Mouse (Mus musculus) liver, embryonic 15.5 days (tissue): ENCODE data around the gene Msx3. TPM values are rescaled to one million over a fixed set of nuclear protein-coding genes. Genes with fewer than 3 reads are reported as not detected.

Experiments used
- ATAC-seq: fragments of 200-750 bp; cut with Nextera tagmentation; 2 replicates; pipeline ENCODE4 v1.8.0; 2017; ENCODE audit warnings: moderate number of reproducible peaks, mild to moderate bottlenecking, moderate library complexity; ENCODE audit not compliant: insufficient read depth
- H3K27ac ChIP-seq: fragments of 300-500 bp; sonication (generic); replicated peaks from 2 replicates; pipeline ENCODE4 v1.5.1; 2015; ENCODE audit warnings: mild to moderate bottlenecking, inconsistent platforms
- H3K27me3 ChIP-seq: fragments of 300-500 bp; sonication (generic); 2 replicates; pipeline ENCODE4 v1.6.1; 2015; ENCODE audit warnings: mild to moderate bottlenecking, inconsistent platforms
- H3K36me3 ChIP-seq: fragments of 300-500 bp; sonication (generic); replicated peaks from 2 replicates; pipeline ENCODE4 v1.6.1; 2015; ENCODE audit warnings: moderate library complexity, mild to moderate bottlenecking, inconsistent platforms
- H3K4me1 ChIP-seq: fragments of 300-500 bp; sonication (generic); replicated peaks from 2 replicates; pipeline ENCODE4 v1.6.1; 2015; ENCODE audit warnings: inconsistent platforms
- H3K4me2 ChIP-seq: fragments of 300-500 bp; sonication (generic); 2 replicates; pipeline ENCODE4 v1.6.1; 2015; ENCODE audit warnings: moderate library complexity, mild to moderate bottlenecking, inconsistent platforms
- H3K4me3 ChIP-seq: fragments of 300-500 bp; sonication (generic); replicated peaks from 2 replicates; pipeline ENCODE4 v1.5.1; 2015; ENCODE audit warnings: mild to moderate bottlenecking, inconsistent platforms
- H3K9ac ChIP-seq: fragments of 300-500 bp; sonication (generic); 2 replicates; pipeline ENCODE4 v1.6.1; 2015; ENCODE audit warnings: moderate library complexity, mild to moderate bottlenecking, inconsistent platforms
- H3K9me3 ChIP-seq: fragments of 300-500 bp; sonication (generic); replicated peaks from 2 replicates; pipeline ENCODE4 v1.6.1; 2016; ENCODE audit warnings: inconsistent platforms
- WGBS: fragments of 180-500 bp; shearing (Covaris S2); methylation state at CpG from one replicate; pipeline ENCODE4 v1.1.7; 2015; ENCODE audit warnings: mixed read lengths; ENCODE audit not compliant: insufficient replicate concordance; 5-methylcytosine and 5-hydroxymethylcytosine counted together
- polyA plus RNA-seq: library from polyadenylated mRNA; unstranded; fragments of >200 nt; fragmentation: Nextera tagmentation; extraction: Ambion mirVana; gene quantifications from 2 replicates; pipeline ENCODE4 v1.2.1, GENCODE M21; 2015

Msx3 gene
- polyA plus RNA-seq, 1 experiment from 2014 or later, result not detected

GRCm38 (mm10) chr7:140032366-140032765 lies 16.5 kb downstream of the Msx3 start:
- Histone ChIP-seq H3K27ac (no peak overlapping the region), H3K36me3 (peaks cover 63% of the 10 kb centered on the region)
- WGBS, result 88% methylated on average over 10 of the region's 10 CpGs

GRCm38 (mm10) chr7:140031771-140032170 lies 17.1 kb downstream of the Msx3 start:
- 90% methylated on average over 12 of the region's 12 CpGs for WGBS

More at GRCm38 (mm10) chr7:140032366-140032765, 16.5 kb downstream of the Msx3 start:
- Histone ChIP-seq H3K9me3 (no peaks in the 10 kb centered on the region), H3K9ac (no peak overlapping the region), H3K4me1 (peaks cover 25% of the 10 kb centered on the region), H3K27me3 (no peaks in the 10 kb centered on the region), H3K4me3 (no peak overlapping the region), H3K4me2 (no peak overlapping the region)
- no peak for ATAC-seq

GRCm38 (mm10) chr7:140011336-140011735 lies 37.6 kb downstream of the Msx3 start:
- WGBS, result 89% methylated on average over 17 of the region's 17 CpGs
- H3K4me1 ChIP-seq, result no peaks in the 10 kb centered on the region
- peaks cover 24% of the 10 kb centered on the region for H3K36me3 ChIP-seq
- no peak overlapping the region for H3K4me2 ChIP-seq
- ATAC-seq, result no peak
- H3K9me3 ChIP-seq, result no peaks in the 10 kb centered on the region
- H3K9ac ChIP-seq, result no peak overlapping the region
- no peaks in the 10 kb centered on the region for H3K27me3 ChIP-seq
- no peak overlapping the region for H3K4me3 ChIP-seq
- H3K27ac ChIP-seq, result no peak overlapping the region

More at GRCm38 (mm10) chr7:140031771-140032170, 17.1 kb downstream of the Msx3 start:
- Histone ChIP-seq H3K27me3 (no peaks in the 10 kb centered on the region), H3K36me3 (peaks cover 63% of the 10 kb centered on the region), H3K4me1 (peaks cover 20% of the 10 kb centered on the region), H3K27ac (no peak overlapping the region), H3K4me2 (no peak overlapping the region), H3K4me3 (no peak overlapping the region), H3K9ac (no peak overlapping the region), H3K9me3 (no peaks in the 10 kb centered on the region)
- no peak for ATAC-seq

- Histone ChIP-seq H3K4me3 (no peak overlapping the region), H3K27ac (no peak overlapping the region), H3K36me3 (peaks cover 52% of the 10 kb centered on the region), H3K9me3 (no peaks in the 10 kb centered on the region), H3K4me2 (no peak overlapping the region), H3K4me1 (no peaks in the 10 kb centered on the region), H3K9ac (no peak overlapping the region), H3K27me3 (no peaks in the 10 kb centered on the region)
- ATAC-seq, result no peak
- WGBS, result 82% methylated on average over 9 of the region's 9 CpGs
These were observed 41.1 kb downstream of the Msx3 start for GRCm38 (mm10) chr7:140007781-140008180.

GRCm38 (mm10) chr7:140006861-140007611 lies 41.9 kb downstream of the Msx3 start:
- ATAC-seq, result no peak
- H3K9ac ChIP-seq, result no peak overlapping the region
- no peaks in the 10 kb centered on the region for H3K9me3 ChIP-seq
- H3K4me2 ChIP-seq, result no peak overlapping the region
- H3K27me3 ChIP-seq, result no peaks in the 10 kb centered on the region
- H3K4me3 ChIP-seq, result no peak overlapping the region
- no peak overlapping the region for H3K27ac ChIP-seq
- 73% methylated on average over 9 of the region's 9 CpGs for WGBS
- peaks cover 58% of the 10 kb centered on the region for H3K36me3 ChIP-seq
- H3K4me1 ChIP-seq, result no peaks in the 10 kb centered on the region

GRCm38 (mm10) chr7:140004666-140005065 lies 44.2 kb downstream of the Msx3 start:
- no peak overlapping the region for H3K9ac ChIP-seq
- H3K36me3 ChIP-seq, result peaks cover 75% of the 10 kb centered on the region
- 83% methylated on average over 8 of the region's 8 CpGs for WGBS
- no peak for ATAC-seq
- no peak overlapping the region for H3K27ac ChIP-seq
- no peaks in the 10 kb centered on the region for H3K9me3 ChIP-seq
- no peak overlapping the region for H3K4me2 ChIP-seq
- no peak overlapping the region for H3K4me3 ChIP-seq
- H3K27me3 ChIP-seq, result no peaks in the 10 kb centered on the region
- no peaks in the 10 kb centered on the region; the same call in 1 of the 2 replicates for H3K4me1 ChIP-seq

GRCm38 (mm10) chr7:140001086-140001740 lies 47.7 kb downstream of the Msx3 start:
- Histone ChIP-seq H3K4me2 (no peak overlapping the region), H3K9ac (no peak overlapping the region), H3K4me1 (no peaks in the 10 kb centered on the region; the same call in 1 of the 2 replicates), H3K27ac (no peak overlapping the region), H3K36me3 (peaks cover 95% of the 10 kb centered on the region), H3K9me3 (no peaks in the 10 kb centered on the region), H3K27me3 (no peaks in the 10 kb centered on the region), H3K4me3 (no peak overlapping the region)
- ATAC-seq, result peak; percentile 66
- 76% methylated on average over 12 of the region's 12 CpGs for WGBS

GRCm38 (mm10) chr7:139998691-139999350 lies 50.1 kb downstream of the Msx3 start:
- H3K4me3 ChIP-seq, result no peak overlapping the region
- H3K4me2 ChIP-seq, result no peak overlapping the region
- H3K9ac ChIP-seq, result no peak overlapping the region
- no peaks in the 10 kb centered on the region; the same call in 1 of the 2 replicates for H3K4me1 ChIP-seq
- no peaks in the 10 kb centered on the region for H3K9me3 ChIP-seq
- 82% methylated on average over 13 of the region's 13 CpGs for WGBS
- no peak for ATAC-seq
- no peak overlapping the region for H3K27ac ChIP-seq
- no peaks in the 10 kb centered on the region for H3K27me3 ChIP-seq
- H3K36me3 ChIP-seq, result peaks cover 85% of the 10 kb centered on the region

Other genes starting within 250 kb of the Msx3 start
- not detected in 2 replicates for gene Adgra1, start 214.9 kb downstream of the Msx3 start, polyA plus RNA-seq
- not detected in 2 replicates for gene Kndc1, start 154.4 kb downstream of the Msx3 start, polyA plus RNA-seq
- not detected in 2 replicates for gene Utf1, start 105.3 kb downstream of the Msx3 start, polyA plus RNA-seq
- gene 6430531B16Rik, start 70.3 kb downstream of the Msx3 start, polyA plus RNA-seq, result not detected in 2 replicates
- 1.1 and 1.3 TPM in 2 replicates for gene Adam8, start 56.5 kb downstream of the Msx3 start, polyA plus RNA-seq
- 17.4 and 19.6 TPM in 2 replicates for gene Zfp511, start 12.7 kb downstream of the Msx3 start, polyA plus RNA-seq
- 21.4 and 23.2 TPM in 2 replicates for gene Tubgcp2, start 12.4 kb downstream of the Msx3 start, polyA plus RNA-seq
- gene Caly, start 33.5 kb upstream of the Msx3 start, polyA plus RNA-seq, result not detected in 2 replicates
- gene Prap1, start 44.3 kb upstream of the Msx3 start, polyA plus RNA-seq, result 0.74 and 0.79 TPM in 2 replicates
- 8.0 and 8.7 TPM in 2 replicates for gene Fuom, start 53.4 kb upstream of the Msx3 start, polyA plus RNA-seq
- 10.1 and 11.0 TPM in 2 replicates for gene Paox, start 66.7 kb upstream of the Msx3 start, polyA plus RNA-seq
- gene Echs1, start 67.4 kb upstream of the Msx3 start, polyA plus RNA-seq, result 104 and 111 TPM in 2 replicates
- gene Mtg1, start 88.5 kb upstream of the Msx3 start, polyA plus RNA-seq, result 15.4 and 17.0 TPM in 2 replicates
- gene Sprn, start 105.8 kb upstream of the Msx3 start, polyA plus RNA-seq, result 0.08 TPM in 1 of 2 replicates, not detected in the other
- gene Olfr522, start 115.7 kb upstream of the Msx3 start, polyA plus RNA-seq, result not detected in 2 replicates
- gene Olfr523, start 124.1 kb upstream of the Msx3 start, polyA plus RNA-seq, result not detected in 2 replicates
- gene Olfr524, start 156.9 kb upstream of the Msx3 start, polyA plus RNA-seq, result not detected in 2 replicates
- gene Cd163l1, start 169.2 kb upstream of the Msx3 start, polyA plus RNA-seq, result 0.05 TPM in 1 of 2 replicates, not detected in the other
- not detected in 2 replicates for gene 5830411N06Rik, start 198.2 kb upstream of the Msx3 start, polyA plus RNA-seq